Mouse (Mus musculus) MEL (cell line): Measurements from ENCODE around the gene 1810046K07Rik. TPM values are rescaled to one million over a fixed set of nuclear protein-coding genes. Genes with fewer than 3 reads are reported as not detected.

Experiments
- DNase-seq: peaks from one replicate; pipeline ENCODE4 v3.0.0; 2011; ENCODE audit warnings: low read depth, low spot score
- H3K27ac ChIP-seq: 2 replicates; pipeline ENCODE4 v1.5.1; 2012; ENCODE audit warnings: low read depth, mild to moderate bottlenecking, control low read depth, low read length, moderate library complexity; ENCODE audit not compliant: control insufficient read depth
- H3K27me3 ChIP-seq, 2 experiments: fragments of 150-350 bp in 1 of 2; sonication (generic) in 1 of 2; 2 replicates each; pipeline ENCODE4 v1.6.1; 2012; ENCODE audit warnings: low read length in 2 of 2, mild to moderate bottlenecking in 2 of 2, improper control_type of control experiment in 1 of 2, moderate library complexity in 1 of 2; ENCODE audit not compliant: insufficient read depth in 2 of 2, control insufficient read depth in 1 of 2
- H3K36me3 ChIP-seq, 2 experiments: 2 replicates each; pipeline ENCODE4 v1.6.1; 2012 to 2014; ENCODE audit warnings: low read length in 2 of 2, improper control_type of control experiment in 1 of 2, inconsistent platforms in 1 of 2, mild to moderate bottlenecking in 1 of 2; ENCODE audit not compliant: insufficient read depth in 2 of 2, control insufficient read depth in 1 of 2
- H3K4me1 ChIP-seq, 2 experiments: fragments of 150-350 bp in 1 of 2; sonication (generic) in 1 of 2; 2 replicates each; pipeline ENCODE4 v1.6.1; 2012; ENCODE audit warnings: low read length in 2 of 2, improper control_type of control experiment in 1 of 2, mild to moderate bottlenecking in 1 of 2; ENCODE audit not compliant: insufficient read depth in 2 of 2, control insufficient read depth in 1 of 2
- H3K4me3 ChIP-seq, 2 experiments: fragments of 150-350 bp in 1 of 2; sonication (generic) in 1 of 2; 2 replicates each; pipeline ENCODE4 v1.5.1; 2012; ENCODE audit warnings: low read depth in 2 of 2, low read length in 2 of 2, mild to moderate bottlenecking in 2 of 2, moderate library complexity in 2 of 2, control low read depth in 1 of 2, improper control_type of control experiment in 1 of 2; ENCODE audit not compliant: control insufficient read depth in 1 of 2, insufficient read depth in 1 of 2
- H3K79me2 ChIP-seq: 2 replicates; pipeline ENCODE4 v1.6.1; 2012; ENCODE audit warnings: mild to moderate bottlenecking, low read length, moderate library complexity; ENCODE audit not compliant: control insufficient read depth, poor library complexity, insufficient read depth
- H3K9ac ChIP-seq: 2 replicates; pipeline ENCODE4 v1.6.1; 2012; ENCODE audit warnings: low read depth, mild to moderate bottlenecking, control low read depth, low read length, moderate library complexity; ENCODE audit not compliant: control insufficient read depth, poor library complexity, severe bottlenecking
- H3K9me3 ChIP-seq: fragments of 150-350 bp; sonication (generic); replicated peaks from 2 replicates; pipeline ENCODE4 v1.6.1; 2012; ENCODE audit warnings: mild to moderate bottlenecking, low read length, improper control_type of control experiment, moderate library complexity; ENCODE audit not compliant: insufficient read depth
- ETS1 ChIP-seq: IDR thresholded peaks from 2 replicates; pipeline ENCODE4 v1.6.1; 2012; ENCODE audit warnings: low read depth, mild to moderate bottlenecking, inconsistent platforms, low read length, improper control_type of control experiment, moderate library complexity
- GATA1 ChIP-seq: IDR thresholded peaks from 2 replicates; pipeline ENCODE4 v1.6.1; 2011; ENCODE audit warnings: low read depth, low read length, improper control_type of control experiment
- JUND ChIP-seq: IDR thresholded peaks from 2 replicates; pipeline ENCODE4 v1.6.1; 2011; ENCODE audit warnings: low read depth, mild to moderate bottlenecking, improper control_type of control experiment, low read length
- KAT2A ChIP-seq: conservative IDR thresholded peaks from 2 replicates; pipeline ENCODE4 v1.6.1; 2012; ENCODE audit warnings: low read depth, low read length, improper control_type of control experiment, inconsistent platforms
- MAX ChIP-seq: IDR thresholded peaks from 2 replicates; pipeline ENCODE4 v1.6.1; 2011; ENCODE audit warnings: low read length, improper control_type of control experiment
- MYC ChIP-seq: IDR thresholded peaks from 2 replicates; pipeline ENCODE4 v1.6.1; 2011; ENCODE audit warnings: low read depth, mild to moderate bottlenecking, low read length, improper control_type of control experiment, moderate library complexity
- NELFE ChIP-seq: IDR thresholded peaks from 2 replicates; pipeline ENCODE4 v1.6.1; 2011; ENCODE audit warnings: low read depth, low read length, improper control_type of control experiment
- POLR2A ChIP-seq, 2 experiments: IDR thresholded peaks; 2 replicates each; pipeline ENCODE4 v1.6.1; 2011 to 2012; ENCODE audit warnings: low read length in 2 of 2, mild to moderate bottlenecking in 2 of 2, control low read depth in 1 of 2, improper control_type of control experiment in 1 of 2, low read depth in 1 of 2, moderate library complexity in 1 of 2; ENCODE audit not compliant: control insufficient read depth in 1 of 2, insufficient read depth in 1 of 2, poor library complexity in 1 of 2
- RAD21 ChIP-seq: IDR thresholded peaks from 2 replicates; pipeline ENCODE4 v1.6.1; 2011; ENCODE audit warnings: mild to moderate bottlenecking, low read depth, low read length, improper control_type of control experiment
- RCOR1 ChIP-seq: IDR thresholded peaks from 2 replicates; pipeline ENCODE4 v1.6.1; 2012; ENCODE audit warnings: low read depth, mild to moderate bottlenecking, inconsistent platforms, low read length, improper control_type of control experiment
- USF1 ChIP-seq: IDR thresholded peaks from 2 replicates; pipeline ENCODE4 v1.6.1; 2014; ENCODE audit warnings: low read depth, mild to moderate bottlenecking, inconsistent platforms, low read length, improper control_type of control experiment, moderate library complexity
- USF2 ChIP-seq, 2 experiments: IDR thresholded peaks; 2 replicates each; pipeline ENCODE4 v1.6.1; 2011 to 2012; ENCODE audit warnings: improper control_type of control experiment in 2 of 2, low read length in 2 of 2, borderline replicate concordance in 1 of 2, inconsistent platforms in 1 of 2, low read depth in 1 of 2, mild to moderate bottlenecking in 1 of 2; ENCODE audit not compliant: insufficient read depth in 1 of 2
- ZNF384 ChIP-seq: IDR thresholded peaks from 2 replicates; pipeline ENCODE4 v1.6.1; 2012; ENCODE audit warnings: low read depth, mild to moderate bottlenecking, inconsistent platforms, low read length, improper control_type of control experiment
- polyA plus RNA-seq, 2 experiments: library from polyadenylated mRNA; stranded (reverse) in 1 of 2; unstranded in 1 of 2; fragments of >175 nt in 1 of 2; fragments of >200 nt in 1 of 2; gene quantifications; 2 replicates each; pipeline versions ENCODE4 v1.2.1 to v1.2.4; 2012; ENCODE audit warnings: low replicate concordance in 2 of 2, low read depth in 1 of 2; ENCODE audit not compliant: insufficient read length in 2 of 2, insufficient read depth in 1 of 2, missing spikeins in 1 of 2
- total RNA-seq: library from RNA; depleted of rRNA; stranded (reverse); fragments of 300-350 nt; gene quantifications from 2 replicates; pipeline ENCODE4 v1.2.3, GENCODE M21; 2012

The 1810046K07Rik gene
- total and polyA plus RNA-seq, 3 experiments: not detected

GRCm38 (mm10) chr9:51331449-51332238 lies 2.9 kb upstream of the 1810046K07Rik start:
- Histone ChIP-seq H3K4me3 (no peak overlapping the region), H3K27ac (no peak overlapping the region), H3K79me2 (no peaks in the 10 kb centered on the region), H3K9ac (no peak overlapping the region), H3K27me3 (peaks cover 0 to 2% of the 10 kb centered on the region in 2 experiments; a peak in 3 of 4 replicates), H3K4me1 (peaks cover 0 to 3% of the 10 kb centered on the region in 2 experiments; a peak in 1 of 4 replicates), H3K9me3 (no peaks in the 10 kb centered on the region), H3K36me3 (peaks cover 0 to 2% of the 10 kb centered on the region in 2 experiments; a peak in 1 of 4 replicates)
- TF ChIP-seq KAT2A (no peak), RAD21 (no peak), JUND (no peak), NELFE (no peak), ZNF384 (no peak), GATA1 (no peak), MYC (no peak), MAX (no peak)
- DNase-seq: no peak

DNA sequence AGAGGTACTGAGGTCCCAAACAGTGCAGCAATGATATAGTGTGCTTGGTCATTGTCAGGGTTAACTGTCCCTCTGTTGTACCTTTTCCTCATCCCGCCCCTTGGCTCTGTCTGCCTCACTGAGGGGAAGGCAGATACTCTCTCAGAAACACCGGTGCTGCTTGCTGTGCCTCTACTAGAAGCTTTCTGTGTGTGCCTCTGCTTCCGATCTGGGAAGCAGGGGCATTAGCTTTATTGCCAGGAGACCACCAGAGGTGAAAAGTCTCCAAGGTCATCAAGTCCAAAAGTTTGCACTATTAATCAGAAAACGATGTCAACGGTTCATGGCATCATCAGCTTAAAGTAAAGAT lies 1.2 kb downstream of the 1810046K07Rik start:
- Histone ChIP-seq H3K4me3 (no peak overlapping the region), H3K27ac (no peak overlapping the region), H3K9me3 (no peaks in the 10 kb centered on the region), H3K27me3 (peaks cover 0 to 2% of the 10 kb centered on the region in 2 experiments; a peak in 3 of 4 replicates), H3K9ac (no peak overlapping the region), H3K79me2 (no peaks in the 10 kb centered on the region), H3K36me3 (peaks cover 0 to 16% of the 10 kb centered on the region in 2 experiments; a peak in 2 of 4 replicates), H3K4me1 (peaks cover 0 to 10% of the 10 kb centered on the region in 2 experiments; a peak in 3 of 4 replicates)
- TF ChIP-seq USF1 (no peak), ETS1 (no peak), ZNF384 (no peak), POLR2A (IDR thresholded peaks at IDR 0.05; ENCODE audit: control insufficient read depth in 1 of 2, insufficient read depth in 1 of 2, low read depth in 1 of 2, low read length in 2 of 2, poor library complexity in 1 of 2) (no peak), RCOR1 (no peak), USF2 (IDR thresholded peaks at IDR 0.05; ENCODE audit: borderline replicate concordance in 1 of 2, insufficient read depth in 1 of 2, low read depth in 1 of 2, low read length in 2 of 2) (no peak), KAT2A (no peak)
- no peak for DNase-seq
